Comparison of ENCODE assay signal across 7 mouse cellular contexts in genomic region chr19:37174116-37174715, GRCm38 (mm10). TPM values are rescaled to one million over a fixed set of nuclear protein-coding genes. Genes with fewer than 3 reads are reported as not detected.
DNase-seq lines count a peak whose midpoint lies in the region; ATAC-seq lines count a peak whose summit lies in the region.

No protein-coding gene starts in this region.

- under 1% methylated on average over 70 of the region's 70 CpGs for WGBS in forebrain, embryonic 16.5 days
- WGBS in hindbrain, embryonic 13.5 days: 1% methylated on average over 70 of the region's 70 CpGs

- intact Hi-C loops in left cerebral cortex, postnatal 10 days (cut with DNase I): loop anchor here (2.0 kb wide), 1 partner anchor 33 kb away; the partner anchor contains the start of gene March5

- peaks cover 2% of the 10 kb centered on the region; the same call in 1 of the 2 replicates for H3K36me3 ChIP-seq in forebrain, embryonic 16.5 days (ENCODE audit: control insufficient read depth, insufficient read depth)
- H3K36me3 ChIP-seq in hindbrain, embryonic 13.5 days: peaks cover 7% of the 10 kb centered on the region; the same call in 1 of the 2 replicates

- ATAC-seq in forebrain, embryonic 16.5 days: peak; percentile 71
- peak; percentile 71 for ATAC-seq in hindbrain, embryonic 13.5 days (ENCODE audit: low FRiP score)
- peak; percentile 28 for ATAC-seq in megakaryocyte, adult 5-6 weeks (ENCODE audit: poor library complexity, severe bottlenecking)

- peak overlapping the region; percentile 77 for H3K4me3 ChIP-seq in forebrain, embryonic 16.5 days (replicated peaks; ENCODE audit: low read length)
- peak overlapping the region; percentile 78 for H3K4me3 ChIP-seq in hindbrain, embryonic 13.5 days

- H3K9ac ChIP-seq in forebrain, embryonic 16.5 days (replicated peaks; ENCODE audit: low read depth, low read length): peak overlapping the region; percentile 81
- peak overlapping the region; percentile 93 for H3K9ac ChIP-seq in hindbrain, embryonic 13.5 days

- peaks cover 35% of the 10 kb centered on the region for H3K4me1 ChIP-seq in forebrain, embryonic 16.5 days (replicated peaks; ENCODE audit: control insufficient read depth, insufficient read depth, low read length)
- H3K4me1 ChIP-seq in hindbrain, embryonic 13.5 days (replicated peaks): peaks cover 48% of the 10 kb centered on the region

- H3K4me2 ChIP-seq in forebrain, embryonic 16.5 days (ENCODE audit: low read length): peak overlapping the region; percentile 94
- peak overlapping the region; percentile 97 for H3K4me2 ChIP-seq in hindbrain, embryonic 13.5 days

- DNase-seq in R1 (ENCODE audit: low read depth, low spot score): peak; percentile 42
- peak; percentile 78 for DNase-seq in cerebellum, adult 11-12 months
- peak; percentile 36 to 79 for DNase-seq in left cerebral cortex, postnatal 10 days (ENCODE audit: extremely low spot score in 1 of 2, low spot score in 2 of 2)
- DNase-seq in right cerebral cortex, adult 2 months (ENCODE audit: low spot score in 2 of 2): peak; percentile 53 to 56

- H3K27me3 ChIP-seq in forebrain, embryonic 16.5 days (replicated peaks; ENCODE audit: control insufficient read depth, insufficient read depth, low read length): no peaks in the 10 kb centered on the region
- H3K27me3 ChIP-seq in hindbrain, embryonic 13.5 days: peaks cover 8% of the 10 kb centered on the region; the same call in 1 of the 2 replicates

- peak overlapping the region; percentile 93 for H3K27ac ChIP-seq in forebrain, embryonic 16.5 days (ENCODE audit: low read length)
- H3K27ac ChIP-seq in hindbrain, embryonic 13.5 days: peak overlapping the region; percentile 93

- H3K9me3 ChIP-seq in forebrain, embryonic 16.5 days (ENCODE audit: control insufficient read depth, low read length): no peaks in the 10 kb centered on the region
- H3K9me3 ChIP-seq in hindbrain, embryonic 13.5 days: no peaks in the 10 kb centered on the region

RNA-seq across cellular contexts. Expression of gene March5, which starts 33.1 kb away (rescaled TPM):
- polyA plus RNA-seq in forebrain, embryonic 16.5 days (2015; fragmentation: Nextera tagmentation; extraction: Ambion mirVana): 111 and 130 TPM in 2 replicates
- polyA plus RNA-seq in hindbrain, embryonic 13.5 days (2015; fragmentation: Nextera tagmentation; extraction: Ambion mirVana): 114 and 117 TPM in 2 replicates
- 10 to 100 TPM; 86.3 to 93.4 TPM for total RNA-seq in left cerebral cortex, postnatal 10 days (2021)
- total RNA-seq in megakaryocyte, adult 5-6 weeks (2015): 84.3 and 90.3 TPM in 2 replicates
- total RNA-seq in megakaryocyte, adult 5-6 weeks (2017): 52.5 and 52.6 TPM in 2 replicates

RNA-seq across cellular contexts. Expression of gene Cpeb3, which starts 34.2 kb away (rescaled TPM):
- 7.0 and 9.8 TPM in 2 replicates for polyA plus RNA-seq in forebrain, embryonic 16.5 days (2015; fragmentation: Nextera tagmentation; extraction: Ambion mirVana)
- 11.4 TPM in 2 replicates for polyA plus RNA-seq in hindbrain, embryonic 13.5 days (2015; fragmentation: Nextera tagmentation; extraction: Ambion mirVana)
- total RNA-seq in left cerebral cortex, postnatal 10 days (2021): 10 to 100 TPM; 55.2 to 55.9 TPM
- total RNA-seq in megakaryocyte, adult 5-6 weeks (2015): 0.58 and 1.2 TPM in 2 replicates
- total RNA-seq in megakaryocyte, adult 5-6 weeks (2017): 0.37 and 1.3 TPM in 2 replicates

Comparison
In these comparisons a context has a peak if more than half of its experiments do, and no peak if none do; other contexts are left out.
1. Peak in every context shown above with its lines: DNase-seq, ATAC-seq, H3K4me3 ChIP-seq and H3K27ac ChIP-seq.
2. RNA of gene Cpeb3, which starts 34.2 kb away (total RNA-seq): 55.2 to 55.9 TPM in left cerebral cortex, postnatal 10 days; 0.37 to 1.3 TPM in megakaryocyte, adult 5-6 weeks; every median in the first group is over 10 times any median in the second.